In genomic region chr2:137014423-137014822, GRCm38 (mm10) we compare ENCODE assay signal across 22 mouse cellular contexts.
A peak's percentile ranks its signal among the peaks of the same experiment; 100 is the strongest.
DNase-seq lines count a peak whose midpoint lies in the region; ATAC-seq and TF ChIP-seq lines count a peak whose summit lies in the region.
"Had no signal": no experiment of that assay in that cellular context is flagged by ENCODE, and none has a peak within 500 bp of the region (broad histone marks: within the 10 kb centered on the region; RNA-seq: fewer than 3 reads in every experiment).

No protein-coding gene starts in this region.

- H3K36me3 ChIP-seq in liver, postnatal 0 days (replicated peaks; ENCODE audit: insufficient read depth, low read length): no peaks in the 10 kb centered on the region
- H3K36me3 ChIP-seq: embryonic facial prominence, embryonic 15.5 days; forebrain, embryonic 15.5 days; heart, embryonic 15.5 days; hindbrain, embryonic 10.5 days; hindbrain, embryonic 15.5 days had no signal

- peak; percentile 12; the same call in 1 of the 2 replicates for TF ChIP-seq CTCF in layer of hippocampus, adult 2 months (conservative IDR thresholded peaks at IDR 0.05)
- no peak for TF ChIP-seq CTCF in embryonic fibroblast, embryonic 13.5 days (IDR thresholded peaks at IDR 0.05; ENCODE audit: borderline replicate concordance, insufficient read depth, low read length)
- no peak for TF ChIP-seq CTCF in liver, postnatal 0 days (IDR thresholded peaks at IDR 0.05; ENCODE audit: low read depth)

- no peak overlapping the region for H3K4me2 ChIP-seq in liver, postnatal 0 days (ENCODE audit: low read depth, low read length)
- H3K4me2 ChIP-seq: embryonic facial prominence, embryonic 15.5 days; forebrain, embryonic 15.5 days; heart, embryonic 11.5 days; heart, embryonic 15.5 days; hindbrain, embryonic 15.5 days had no signal

- ATAC-seq in liver, postnatal 0 days: no peak
- ATAC-seq: forebrain, embryonic 15.5 days had no signal

- no peak for TF ChIP-seq EP300 in liver, postnatal 0 days (IDR thresholded peaks at IDR 0.05; ENCODE audit: low read depth)

- no peak overlapping the region for H3K9ac ChIP-seq in liver, postnatal 0 days (replicated peaks)
- H3K9ac ChIP-seq: embryonic facial prominence, embryonic 15.5 days; forebrain, embryonic 15.5 days; heart, embryonic 15.5 days; hindbrain, embryonic 15.5 days had no signal

- intact Hi-C loops in left cerebral cortex, postnatal 4 days (cut with DNase I): no loop called here

- peaks cover 14% of the 10 kb centered on the region for H3K4me1 ChIP-seq in embryonic fibroblast, embryonic 13.5 days (ENCODE audit: control insufficient read depth, insufficient read depth, low read length)
- peaks cover 4% of the 10 kb centered on the region; the same call in 1 of the 2 replicates for H3K4me1 ChIP-seq in liver, postnatal 0 days (ENCODE audit: insufficient read depth)
- H3K4me1 ChIP-seq: forebrain, embryonic 15.5 days; heart, embryonic 15.5 days had no signal

- H3K9me3 ChIP-seq in liver, postnatal 0 days (ENCODE audit: low read length): no peaks in the 10 kb centered on the region
- H3K9me3 ChIP-seq: embryonic facial prominence, embryonic 15.5 days; forebrain, embryonic 15.5 days; heart, embryonic 15.5 days; hindbrain, embryonic 10.5 days; hindbrain, embryonic 15.5 days had no signal

- no peak overlapping the region for H3K4me3 ChIP-seq in layer of hippocampus, adult 2 months
- no peak overlapping the region for H3K4me3 ChIP-seq in embryonic fibroblast, embryonic 13.5 days (ENCODE audit: insufficient read depth, low read length)
- no peak overlapping the region for H3K4me3 ChIP-seq in liver, postnatal 0 days (ENCODE audit: low read depth, low read length)
- H3K4me3 ChIP-seq: embryonic facial prominence, embryonic 15.5 days; forebrain, embryonic 15.5 days; heart, adult 2 months; heart, embryonic 15.5 days; hindbrain, embryonic 10.5 days; hindbrain, embryonic 15.5 days had no signal

- no peaks in the 10 kb centered on the region for H3K27me3 ChIP-seq in liver, postnatal 0 days (ENCODE audit: insufficient read depth, low read length)
- H3K27me3 ChIP-seq: CH12.LX; embryonic facial prominence, embryonic 15.5 days; forebrain, embryonic 15.5 days; heart, embryonic 15.5 days; hindbrain, embryonic 15.5 days had no signal

- TF ChIP-seq POLR2A in embryonic fibroblast, embryonic 13.5 days (IDR thresholded peaks at IDR 0.05; ENCODE audit: low read depth, low read length): no peak

- DNase-seq in layer of hippocampus, adult 2 months (ENCODE audit: low spot score in 2 of 2): peak in 1 of 2 experiments; percentile 39
- DNase-seq in layer of hippocampus, postnatal 36 days: no peak
- DNase-seq in left cerebral cortex, adult 9 months (ENCODE audit: low spot score in 2 of 2): peak; percentile 14 to 29
- no peak for DNase-seq in left cerebral cortex, postnatal 4 days
- DNase-seq in 3T3-L1 (ENCODE audit: low read depth, low spot score): peak; percentile 45
- no peak for DNase-seq in liver, postnatal 0 days
- no peak for DNase-seq in embryo, embryonic 10.5 days (ENCODE audit: low spot score)
- DNase-seq: adrenal gland, adult 2 months; adrenal gland, postnatal 25 days; cerebellum, adult 2 months; cerebellum, postnatal 10 days; embryo, embryonic 11 days; gastrocnemius, postnatal 14 days had no signal

- no peak overlapping the region for H3K27ac ChIP-seq in layer of hippocampus, adult 2 months
- peak overlapping the region; percentile 79 for H3K27ac ChIP-seq in embryonic fibroblast, embryonic 13.5 days (ENCODE audit: insufficient read depth, low read length)
- H3K27ac ChIP-seq in liver, postnatal 0 days (ENCODE audit: low read depth): no peak overlapping the region
- H3K27ac ChIP-seq: embryonic facial prominence, embryonic 15.5 days; forebrain, embryonic 15.5 days; heart, adult 2 months; heart, embryonic 15.5 days; hindbrain, embryonic 10.5 days; hindbrain, embryonic 15.5 days had no signal

- WGBS in liver, postnatal 0 days (ENCODE audit: insufficient replicate concordance): 80% methylated on average over 2 of the region's 2 CpGs

Comparison
In these comparisons a context has a peak if more than half of its experiments do, and no peak if none do; other contexts are left out.
1. DNase-seq: peak in left cerebral cortex, adult 9 months (2 of 2) and 3T3-L1 (single experiment); none in layer of hippocampus, postnatal 36 days (0 of 2), left cerebral cortex, postnatal 4 days (single experiment), liver, postnatal 0 days (single experiment) and embryo, embryonic 10.5 days (single experiment).